Mouse (Mus musculus) C2C12 (cell line): Measurements from ENCODE around the gene Acta2. TPM values are rescaled to one million over a fixed set of nuclear protein-coding genes. Genes with fewer than 3 reads are reported as not detected.

Experiments
- H3K27me3 ChIP-seq: one replicate; pipeline ENCODE4 v1.6.1; 2011; ENCODE audit not compliant: control insufficient read depth, insufficient read depth, insufficient read length
- H3K36me3 ChIP-seq: one replicate; pipeline ENCODE4 v1.6.1; 2011; ENCODE audit not compliant: control insufficient read depth, insufficient read depth
- H3K4me3 ChIP-seq: one replicate; pipeline ENCODE4 v1.5.1; 2011; ENCODE audit warnings: mild to moderate bottlenecking, control low read depth; ENCODE audit not compliant: poor library complexity, insufficient read depth, severe bottlenecking
- H3K79me2 ChIP-seq: one replicate; pipeline ENCODE4 v1.6.1; 2011; ENCODE audit not compliant: control insufficient read depth, insufficient read depth
- H3K79me3 ChIP-seq: one replicate; pipeline ENCODE4 v1.6.1; 2011; ENCODE audit warnings: low read depth, control low read depth
- H3ac ChIP-seq: one replicate; pipeline ENCODE3; 2011; ENCODE audit warnings: low read depth; ENCODE audit not compliant: control insufficient read depth, insufficient read length
- CEBPB ChIP-seq: IDR thresholded peaks from one replicate; pipeline ENCODE4 v1.6.1; 2011; ENCODE audit warnings: low read depth, mild to moderate bottlenecking, control low read depth, moderate library complexity
- CTCF ChIP-seq: IDR thresholded peaks from one replicate; pipeline ENCODE4 v1.5.1; 2011; ENCODE audit not compliant: control insufficient read depth, insufficient read depth, insufficient read length
- FOSL1 ChIP-seq: IDR thresholded peaks from one replicate; pipeline ENCODE4 v1.8.0; 2011; ENCODE audit warnings: mild to moderate bottlenecking, low read length; ENCODE audit not compliant: poor library complexity, insufficient read depth, severe bottlenecking
- MAX ChIP-seq: IDR thresholded peaks from one replicate; pipeline ENCODE4 v1.6.1; 2011; ENCODE audit warnings: mild to moderate bottlenecking, control low read depth
- MYOD1 ChIP-seq: IDR thresholded peaks from one replicate; pipeline ENCODE4 v1.6.1; 2011; ENCODE audit warnings: low read depth; ENCODE audit not compliant: control insufficient read depth, insufficient read length
- MYOG ChIP-seq: IDR thresholded peaks from one replicate; pipeline ENCODE4 v1.6.1; 2011; ENCODE audit not compliant: control insufficient read depth, insufficient read length; ENCODE audit errors: extremely low read depth
- USF1 ChIP-seq: IDR thresholded peaks from one replicate; pipeline ENCODE4 v1.6.1; 2011; ENCODE audit warnings: low read depth, mild to moderate bottlenecking, control low read depth, moderate library complexity
- polyA plus RNA-seq: library from polyadenylated mRNA; unstranded; fragments of >200 nt; fragmentation: generic; extraction: Trizol; gene quantifications from one replicate; pipeline ENCODE4 v1.2.1, GENCODE M21; 2012; ENCODE audit warnings: missing spikeins

Acta2 gene
- polyA plus RNA-seq, 1 experiment, result 1,987 TPM

DNA sequence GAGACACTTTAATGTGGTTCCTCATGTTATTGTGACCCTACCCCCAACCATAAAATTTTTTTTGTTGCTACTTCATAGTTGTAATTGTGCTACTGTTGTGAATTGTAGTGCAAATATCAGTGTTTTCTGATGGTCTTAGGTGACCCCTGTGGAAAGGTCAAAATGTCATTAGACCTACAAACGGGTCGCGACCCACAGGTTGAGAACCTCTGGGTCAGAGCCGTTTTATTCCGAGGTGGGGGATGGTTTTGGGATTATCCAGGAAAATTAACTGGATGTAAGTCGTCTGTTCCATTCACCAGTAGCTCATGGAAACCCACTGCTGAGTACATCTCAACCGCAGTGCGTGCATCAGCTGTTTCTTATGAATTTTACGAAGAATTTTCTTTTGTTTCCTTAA is 61.7 kb downstream of the Acta2 start:
- Histone ChIP-seq H3K27me3 (no peaks in the 10 kb centered on the region), H3K79me3 (peaks cover 45% of the 10 kb centered on the region), H3ac (peak overlapping the region; percentile 53), H3K36me3 (no peaks in the 10 kb centered on the region), H3K79me2 (peaks cover 67% of the 10 kb centered on the region), H3K4me3 (peak overlapping the region; percentile 67)
- TF ChIP-seq MYOG (no peak), MAX (no peak), CEBPB (no peak), CTCF (no peak), MYOD1 (no peak), USF1 (no peak), FOSL1 (no peak)

DNA sequence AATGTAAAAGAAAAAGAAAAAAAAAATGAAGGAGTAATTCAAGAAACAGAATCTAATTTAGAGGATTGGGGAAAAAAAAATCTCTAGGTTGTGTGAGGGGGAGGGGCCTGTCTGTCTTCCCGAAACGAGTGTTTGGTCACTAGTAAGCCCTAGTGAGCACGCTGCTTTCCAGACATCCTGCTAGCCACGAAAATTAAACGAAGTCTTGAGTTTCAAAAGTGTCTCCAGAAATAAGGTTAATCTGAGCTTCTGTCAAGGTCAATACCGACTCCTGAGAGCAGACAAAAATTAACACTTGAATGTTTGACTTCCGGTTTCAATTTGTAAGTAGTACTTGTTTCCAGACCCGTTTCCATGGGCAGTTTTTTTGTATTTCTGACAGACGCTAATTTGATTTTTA is 62.2 kb downstream of the Acta2 start:
- Histone ChIP-seq H3K79me3 (peaks cover 41% of the 10 kb centered on the region), H3K27me3 (no peaks in the 10 kb centered on the region), H3K79me2 (peaks cover 62% of the 10 kb centered on the region), H3K4me3 (peak overlapping the region; percentile 67), H3ac (peak overlapping the region; percentile 61), H3K36me3 (no peaks in the 10 kb centered on the region)
- TF ChIP-seq USF1, result no peak

DNA sequence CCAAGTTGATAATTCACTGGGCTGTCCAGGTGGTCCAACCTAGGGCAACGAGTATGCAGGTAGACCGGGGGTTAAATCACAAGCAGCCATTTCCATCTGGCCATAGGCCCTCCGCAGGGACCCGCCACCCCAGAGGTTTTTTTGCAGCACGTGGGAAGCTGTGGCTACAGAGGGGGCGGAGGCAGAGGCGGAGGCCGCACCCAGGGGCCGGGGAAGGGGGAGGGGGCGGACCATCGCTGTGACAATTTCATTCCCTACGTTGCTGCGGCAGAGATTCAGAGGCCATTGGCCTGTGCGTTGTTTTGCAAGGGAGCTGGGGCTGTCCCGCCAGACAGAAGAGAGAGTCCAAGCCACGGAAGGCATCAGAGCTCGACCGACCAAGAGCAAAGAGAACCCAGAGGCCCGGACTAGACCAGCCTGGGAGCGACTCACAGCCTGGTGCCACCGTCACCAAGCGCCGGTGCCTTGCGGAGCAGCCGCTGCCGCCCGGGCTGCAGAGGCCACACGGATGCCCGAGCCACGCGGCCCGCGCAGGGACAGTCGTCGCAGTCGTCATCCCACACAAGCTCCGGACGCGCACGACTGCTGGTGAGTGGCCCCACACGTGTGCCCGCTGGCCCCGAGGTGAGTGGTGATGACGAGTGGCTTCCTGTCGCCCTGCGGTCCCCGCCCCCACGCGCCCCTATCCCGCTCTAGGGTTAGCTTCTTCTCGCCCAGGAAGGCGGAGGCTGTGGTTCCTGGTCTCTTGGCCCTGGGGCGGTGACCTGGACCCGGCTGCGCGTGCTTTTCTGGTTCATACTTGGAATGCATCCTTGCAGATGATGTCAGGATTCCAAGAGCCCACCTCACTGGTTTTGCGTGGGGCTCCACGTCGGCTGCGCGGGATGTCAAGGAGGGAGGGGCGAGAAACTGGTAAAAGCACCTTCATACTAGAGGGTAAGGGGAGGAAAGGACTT is 63.1 kb downstream of the Acta2 start, which contains the start of gene Stambpl1:
Stambpl1 (plus strand) TSS at position 222 of the 956 bp plus-strand sequence.
- H3K36me3 ChIP-seq, result no peaks in the 10 kb centered on the region
- no peak for TF ChIP-seq MYOD1
- TF ChIP-seq MAX, result peak; percentile 61
- peak; percentile 57 for TF ChIP-seq USF1
- H3K79me2 ChIP-seq, result peaks cover 53% of the 10 kb centered on the region
- H3K4me3 ChIP-seq, result peak within 1 kb of the TSS; percentile 67
- H3K27me3 ChIP-seq, result no peaks in the 10 kb centered on the region
- H3K79me3 ChIP-seq, result peaks cover 32% of the 10 kb centered on the region
- H3ac ChIP-seq, result peak within 1 kb of the TSS; percentile 71

DNA sequence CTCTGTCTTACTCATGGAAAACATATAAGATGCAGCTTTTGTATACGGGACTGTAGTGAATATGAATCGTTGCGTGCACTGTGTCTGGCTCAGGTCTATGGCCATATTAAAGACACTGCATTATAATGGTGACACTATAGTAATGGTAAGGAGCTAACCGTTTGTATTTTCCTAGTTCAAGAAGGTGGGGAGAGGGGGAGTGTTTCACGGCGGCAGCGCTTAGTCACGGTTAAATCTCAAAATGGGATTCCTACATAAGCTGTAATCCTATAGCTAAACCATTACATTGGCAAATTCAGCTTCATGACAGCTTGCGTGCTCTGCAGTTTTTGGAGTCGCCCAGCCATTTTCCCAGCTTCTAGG is 63.8 kb downstream of the Acta2 start:
- TF ChIP-seq MYOD1 (no peak), MYOG (no peak), CEBPB (no peak)
- no peaks in the 10 kb centered on the region for H3K36me3 ChIP-seq
- H3ac ChIP-seq, result peak overlapping the region; percentile 19
- peaks cover 28% of the 10 kb centered on the region for H3K79me3 ChIP-seq
- H3K27me3 ChIP-seq, result no peaks in the 10 kb centered on the region
- peak overlapping the region; percentile 67 for H3K4me3 ChIP-seq
- H3K79me2 ChIP-seq, result peaks cover 46% of the 10 kb centered on the region

Other genes with a start within 250 kb of the Acta2 start
- not detected for gene Lipk, start 247.3 kb downstream of the Acta2 start, polyA plus RNA-seq
- gene Lipn, start 188.2 kb downstream of the Acta2 start, polyA plus RNA-seq, result 0.06 TPM
- not detected for gene Lipm, start 154.7 kb downstream of the Acta2 start, polyA plus RNA-seq
- gene Ankrd22, start 89.5 kb downstream of the Acta2 start, polyA plus RNA-seq, result not detected
- gene Stambpl1, start 63.4 kb downstream of the Acta2 start, polyA plus RNA-seq, result 19.0 TPM
- gene Fas, start 35.1 kb upstream of the Acta2 start, polyA plus RNA-seq, result 1.3 TPM
- 0.30 TPM for gene Ch25h, start 219.6 kb upstream of the Acta2 start, polyA plus RNA-seq